Mouse (Mus musculus): Measurements from ENCODE around the gene Fcgr2b. TPM values are rescaled to one million over a fixed set of nuclear protein-coding genes. Genes with fewer than 3 reads are reported as not detected.
"Not testable (repeated sequence)": the region's sequence is repeated elsewhere in the genome, so short reads cannot be mapped to it uniquely, and the experiment has no call there.

The Fcgr2b gene
- polyA plus RNA-seq, 1 experiment from 2014 or later: 0.49 TPM

DNA sequence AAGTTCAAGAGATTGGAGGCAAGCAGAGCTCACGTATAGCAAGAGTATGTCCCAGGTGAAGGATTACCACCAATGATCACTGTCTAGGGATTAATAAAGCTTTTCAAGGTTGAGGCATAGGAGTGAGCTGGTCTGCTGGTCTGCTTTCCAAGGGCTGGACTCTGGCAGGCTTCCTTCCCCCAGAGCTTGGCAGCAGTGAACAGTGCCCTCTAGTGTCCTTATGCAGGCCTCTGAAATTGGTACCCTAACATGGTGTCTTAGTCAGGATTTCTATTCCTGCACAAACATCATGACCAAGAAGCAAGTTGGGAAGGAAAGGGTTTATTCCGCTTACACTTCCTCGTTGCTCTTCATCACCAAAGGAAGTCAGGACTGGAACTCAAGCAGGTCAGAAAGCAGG lies 20.4 kb upstream of the Fcgr2b start:
- Histone ChIP-seq H3K36me3 (no peaks in the 10 kb centered on the region), H3K9ac (no peak overlapping the region), H3K27me3 (no peaks in the 10 kb centered on the region; the same call in 1 of the 2 replicates), H3K4me3 (no peak overlapping the region), H3K4me1 (no peaks in the 10 kb centered on the region), H3K9me3 (replicated peaks) (no peaks in the 10 kb centered on the region), H3K27ac (no peak overlapping the region), H3K4me2 (replicated peaks) (no peak overlapping the region)
- peak; percentile 38; the same call in 1 of the 2 replicates for ATAC-seq (ENCODE audit: low FRiP score)
- WGBS: 54% methylated on average over 3 of the region's 3 CpGs

DNA sequence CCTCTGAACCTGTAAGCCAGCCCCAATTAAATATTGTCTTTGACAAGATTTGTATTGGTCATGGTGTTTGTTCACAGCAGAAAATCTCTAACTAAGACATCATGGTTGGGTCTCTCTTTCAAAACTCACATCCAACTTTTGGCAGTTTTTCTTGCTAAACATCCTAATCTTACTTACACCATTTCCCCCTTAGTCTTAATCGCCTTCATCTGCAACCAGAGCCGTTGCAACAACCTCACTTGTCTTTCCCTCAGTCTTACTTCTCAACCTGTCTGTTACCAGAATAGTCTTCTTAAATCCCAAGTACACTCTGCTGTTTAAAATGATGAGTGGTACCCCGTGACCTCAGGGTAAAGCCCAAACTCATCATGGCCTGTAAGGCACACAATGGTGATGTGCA lies 19.7 kb upstream of the Fcgr2b start:
- Histone ChIP-seq H3K4me2 (replicated peaks) (no peak overlapping the region), H3K27ac (no peak overlapping the region), H3K9ac (no peak overlapping the region), H3K4me3 (no peak overlapping the region), H3K9me3 (replicated peaks) (no peaks in the 10 kb centered on the region), H3K27me3 (no peaks in the 10 kb centered on the region), H3K4me1 (no peaks in the 10 kb centered on the region), H3K36me3 (no peaks in the 10 kb centered on the region)
- no peak for ATAC-seq (ENCODE audit: low FRiP score)
- WGBS: 89% methylated on average over 3 of the region's 3 CpGs

DNA sequence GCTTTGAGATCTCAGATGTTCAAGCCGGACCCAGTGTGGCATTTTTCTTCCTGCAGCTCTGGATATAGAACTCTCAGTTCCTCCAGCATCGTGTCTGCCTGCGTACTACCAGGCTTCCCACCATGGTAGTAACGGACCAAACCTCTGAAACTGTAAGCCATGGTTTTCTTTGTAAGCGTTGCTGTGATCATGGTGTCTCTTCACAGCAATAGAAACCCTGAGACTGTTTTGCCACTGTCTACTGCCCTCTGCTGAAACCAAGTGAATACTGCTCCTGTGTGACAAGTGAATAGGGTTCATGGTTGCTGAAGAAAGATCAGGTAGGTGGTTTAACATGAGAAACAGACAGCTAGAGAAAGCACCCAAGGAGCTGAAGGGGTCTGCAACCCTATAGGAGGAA lies 16.2 kb upstream of the Fcgr2b start:
- Histone ChIP-seq H3K4me3 (no peak overlapping the region), H3K9ac (no peak overlapping the region), H3K4me1 (no peaks in the 10 kb centered on the region), H3K36me3 (no peaks in the 10 kb centered on the region), H3K9me3 (replicated peaks) (no peaks in the 10 kb centered on the region), H3K27ac (no peak overlapping the region), H3K27me3 (no peaks in the 10 kb centered on the region), H3K4me2 (replicated peaks) (no peak overlapping the region)
- WGBS: 65% methylated on average over 5 of the region's 5 CpGs
- ATAC-seq (ENCODE audit: low FRiP score): no peak

DNA sequence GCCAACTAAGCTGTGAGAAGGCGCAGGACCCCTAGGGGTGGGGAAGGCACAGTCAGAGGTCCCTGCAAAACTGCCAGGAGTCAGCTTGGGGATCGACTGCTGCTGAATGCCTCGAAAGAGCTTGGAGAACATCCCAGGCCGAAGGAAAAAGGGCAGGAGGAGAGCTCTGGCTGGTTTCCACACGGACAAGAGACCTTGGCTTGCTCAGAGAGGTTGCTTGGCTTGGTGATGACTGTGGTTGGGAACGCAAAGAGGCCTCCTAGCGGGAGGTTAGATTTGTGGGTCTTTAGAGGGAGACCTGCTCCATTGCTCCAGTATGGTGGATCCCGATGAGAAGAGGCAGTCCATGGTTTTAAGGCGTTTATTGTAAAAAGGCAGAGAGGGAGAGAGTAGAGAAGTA lies 13.3 kb upstream of the Fcgr2b start:
- no peak overlapping the region for H3K9ac ChIP-seq
- H3K36me3 ChIP-seq: no peaks in the 10 kb centered on the region
- H3K4me3 ChIP-seq: no peak overlapping the region
- H3K27ac ChIP-seq: no peak overlapping the region
- no peak overlapping the region for H3K4me2 ChIP-seq (replicated peaks)
- no peak for ATAC-seq (ENCODE audit: low FRiP score)
- H3K27me3 ChIP-seq: no peaks in the 10 kb centered on the region
- no peaks in the 10 kb centered on the region for H3K4me1 ChIP-seq
- WGBS: 78% methylated on average over 9 of the region's 9 CpGs
- no peaks in the 10 kb centered on the region for H3K9me3 ChIP-seq (replicated peaks)

DNA sequence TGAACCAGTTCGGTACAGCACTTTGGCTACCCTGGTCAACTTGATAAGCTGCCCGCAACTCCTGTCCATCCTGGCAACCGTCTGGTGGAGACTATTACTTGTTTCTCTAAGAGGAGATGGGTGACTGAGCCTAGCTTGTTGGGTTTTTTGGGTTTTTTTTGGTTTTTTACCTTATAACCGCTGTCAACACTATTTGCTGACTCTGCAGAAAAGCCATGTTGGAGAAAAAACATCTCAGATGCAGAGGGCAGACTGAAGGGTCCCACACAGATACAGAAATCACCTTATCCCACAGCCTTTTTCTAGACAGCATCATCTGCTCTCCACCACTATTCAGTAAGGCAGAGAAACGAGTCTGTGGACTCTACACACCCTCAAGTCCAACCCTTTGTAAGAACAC lies 9.5 kb upstream of the Fcgr2b start:
- Histone ChIP-seq H3K4me3 (no peak overlapping the region), H3K4me2 (replicated peaks) (no peak overlapping the region), H3K9me3 (replicated peaks) (no peaks in the 10 kb centered on the region), H3K27ac (no peak overlapping the region), H3K4me1 (no peaks in the 10 kb centered on the region), H3K9ac (no peak overlapping the region), H3K27me3 (no peaks in the 10 kb centered on the region), H3K36me3 (no peaks in the 10 kb centered on the region)
- 83% methylated on average over 5 of the region's 5 CpGs for WGBS
- ATAC-seq (ENCODE audit: low FRiP score): no peak

DNA sequence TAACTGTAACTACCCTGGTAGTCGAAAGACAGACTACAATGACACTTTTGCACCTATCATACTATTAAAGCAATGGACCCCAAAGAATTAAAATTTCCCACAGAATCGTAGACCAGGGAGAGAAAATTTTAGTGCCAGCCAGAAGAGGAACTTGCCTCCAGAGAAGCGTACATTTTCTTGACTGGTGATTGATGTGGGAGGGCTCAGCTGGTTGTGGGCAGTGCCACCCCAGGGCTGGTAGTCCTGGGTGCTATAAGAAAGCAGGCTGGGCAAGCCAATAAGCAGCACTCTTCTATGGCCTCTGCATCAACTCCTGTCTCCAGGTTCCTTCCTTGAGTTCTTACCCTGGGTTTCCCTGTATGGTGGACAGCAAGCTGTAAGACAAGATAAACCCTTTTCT lies 8.7 kb upstream of the Fcgr2b start:
- H3K9ac ChIP-seq: no peak overlapping the region
- H3K4me2 ChIP-seq (replicated peaks): no peak overlapping the region
- no peaks in the 10 kb centered on the region for H3K36me3 ChIP-seq
- no peak for ATAC-seq (ENCODE audit: low FRiP score)
- H3K4me3 ChIP-seq: no peak overlapping the region
- H3K27me3 ChIP-seq: no peaks in the 10 kb centered on the region
- no peaks in the 10 kb centered on the region for H3K4me1 ChIP-seq
- no peaks in the 10 kb centered on the region for H3K9me3 ChIP-seq (replicated peaks)
- no peak overlapping the region for H3K27ac ChIP-seq
- 81% methylated on average over 3 of the region's 3 CpGs for WGBS

DNA sequence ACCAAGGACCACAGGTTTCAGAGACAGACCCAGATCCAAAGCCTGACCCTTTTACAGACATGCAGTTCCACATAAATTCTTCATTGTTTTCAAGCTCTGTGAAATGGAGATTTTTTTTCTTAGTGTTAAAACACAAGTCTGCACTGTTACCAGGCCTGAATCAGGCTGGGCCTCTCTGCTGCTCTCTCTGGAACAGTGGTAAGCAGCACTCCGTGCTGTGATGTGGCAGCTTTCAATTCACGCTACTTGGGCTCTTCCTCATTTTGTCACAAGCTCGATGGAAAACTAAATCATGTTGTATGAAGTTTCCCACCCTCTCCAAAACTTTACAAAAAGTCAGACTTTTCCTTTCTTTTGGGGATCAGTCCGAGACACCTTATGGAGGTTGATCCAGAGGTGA lies 6.7 kb upstream of the Fcgr2b start:
- no peak for ATAC-seq (ENCODE audit: low FRiP score)
- WGBS: 82% methylated on average over 4 of the region's 4 CpGs
- Histone ChIP-seq H3K27ac (no peak overlapping the region), H3K9me3 (replicated peaks) (no peaks in the 10 kb centered on the region), H3K36me3 (no peaks in the 10 kb centered on the region), H3K4me3 (no peak overlapping the region), H3K4me2 (replicated peaks) (no peak overlapping the region), H3K9ac (no peak overlapping the region), H3K4me1 (no peaks in the 10 kb centered on the region), H3K27me3 (no peaks in the 10 kb centered on the region)

DNA sequence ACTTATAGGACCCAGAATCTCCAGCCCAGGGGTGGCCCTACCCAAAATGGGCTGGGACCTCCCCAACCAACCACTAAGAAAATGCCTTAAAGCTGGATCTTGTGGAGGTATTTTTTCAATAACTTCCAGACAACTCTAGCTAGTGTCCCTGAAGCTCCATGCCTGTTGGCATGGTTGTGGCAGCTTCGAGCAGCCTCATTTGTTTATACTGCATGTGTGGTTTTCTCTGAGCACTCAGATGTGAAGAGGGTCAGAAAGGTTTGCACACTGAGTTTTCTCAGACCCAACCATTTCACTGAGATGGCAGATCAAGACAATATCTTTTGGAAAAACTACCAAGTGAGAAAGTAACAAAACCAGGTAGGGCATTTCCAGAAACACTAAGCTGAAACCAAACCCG lies 6.0 kb upstream of the Fcgr2b start:
- Histone ChIP-seq H3K27ac (no peak overlapping the region), H3K4me2 (replicated peaks) (no peak overlapping the region), H3K9ac (no peak overlapping the region), H3K27me3 (no peaks in the 10 kb centered on the region), H3K4me3 (no peak overlapping the region), H3K36me3 (no peaks in the 10 kb centered on the region), H3K9me3 (replicated peaks) (no peaks in the 10 kb centered on the region), H3K4me1 (no peaks in the 10 kb centered on the region)
- 80% methylated on average over 2 of the region's 2 CpGs for WGBS
- no peak for ATAC-seq (ENCODE audit: low FRiP score)

DNA sequence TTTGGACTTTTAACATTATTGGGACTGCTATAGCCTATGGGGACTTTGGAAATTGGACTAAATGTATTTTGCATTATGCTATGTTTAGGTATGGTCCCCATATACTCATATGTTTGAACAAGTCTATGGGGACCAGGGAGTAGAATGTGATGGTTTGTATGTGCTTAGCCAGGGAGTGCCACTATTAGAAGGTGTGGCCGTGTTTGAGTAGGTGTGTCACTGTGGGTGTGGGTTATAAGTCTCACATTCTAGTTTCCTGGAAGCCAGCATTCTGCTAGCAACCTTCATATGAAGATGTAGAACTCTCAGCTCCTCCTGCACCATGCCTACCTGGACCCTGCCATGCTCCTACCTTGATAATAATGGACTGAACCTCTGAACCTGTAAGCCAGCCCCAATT lies 5.3 kb upstream of the Fcgr2b start:
- not testable (repeated sequence) for H3K9me3 ChIP-seq (replicated peaks); H3K4me1 ChIP-seq; H3K27ac ChIP-seq; H3K27me3 ChIP-seq; H3K4me3 ChIP-seq; H3K9ac ChIP-seq; ATAC-seq (ENCODE audit: low FRiP score); H3K36me3 ChIP-seq; H3K4me2 ChIP-seq (replicated peaks)
- 93% methylated on average over 1 of the region's 1 CpGs for WGBS

DNA sequence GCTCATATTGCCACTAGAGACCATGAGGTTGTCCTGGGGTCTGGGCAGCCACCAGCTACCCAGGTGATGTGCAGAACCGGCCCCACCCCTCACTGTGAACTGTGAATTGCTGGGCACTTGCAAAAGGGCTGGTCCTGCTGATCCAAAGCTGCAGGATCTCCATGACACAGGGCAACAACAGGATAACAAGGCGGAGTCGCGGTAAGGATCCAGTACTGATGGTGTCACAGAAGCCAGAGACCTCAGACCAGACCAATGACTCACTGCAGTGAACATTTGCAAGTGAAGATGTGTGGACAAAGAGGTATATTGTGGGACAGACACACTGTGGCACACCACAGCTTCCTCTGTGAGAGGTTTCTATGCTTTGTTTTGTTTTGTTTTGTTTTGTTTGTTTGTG lies 2.3 kb upstream of the Fcgr2b start:
- 88% methylated on average over 4 of the region's 4 CpGs for WGBS
- no peaks in the 10 kb centered on the region for H3K36me3 ChIP-seq
- H3K9me3 ChIP-seq (replicated peaks): no peaks in the 10 kb centered on the region
- H3K27ac ChIP-seq: no peak overlapping the region
- no peaks in the 10 kb centered on the region for H3K27me3 ChIP-seq
- H3K9ac ChIP-seq: no peak overlapping the region
- ATAC-seq (ENCODE audit: low FRiP score): no peak
- no peaks in the 10 kb centered on the region for H3K4me1 ChIP-seq
- H3K4me2 ChIP-seq (replicated peaks): no peak overlapping the region
- H3K4me3 ChIP-seq: no peak overlapping the region

DNA sequence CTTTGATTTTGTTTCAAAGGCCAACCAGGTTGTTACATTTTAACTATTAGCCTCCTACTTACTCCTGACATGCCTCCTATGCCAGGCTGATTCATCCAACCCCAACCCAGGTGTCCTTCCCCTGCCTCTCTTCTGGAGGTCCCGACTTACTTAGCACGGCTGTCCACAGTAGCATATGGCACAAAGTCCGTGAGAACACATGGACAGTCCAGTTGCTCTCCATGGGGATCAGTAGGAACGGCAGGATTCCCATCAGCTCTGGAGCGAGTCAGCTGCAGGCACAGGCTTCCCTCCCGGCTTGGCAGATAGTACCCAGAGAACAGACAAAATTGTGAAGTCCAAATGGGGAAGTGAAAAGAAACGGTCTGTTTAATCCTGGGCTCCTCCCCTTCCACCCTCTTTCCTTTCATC lies 591 bp downstream of the Fcgr2b start:
- no peak overlapping the region for H3K4me2 ChIP-seq (replicated peaks)
- no peaks in the 10 kb centered on the region for H3K27me3 ChIP-seq
- no peak for ATAC-seq (ENCODE audit: low FRiP score)
- no peaks in the 10 kb centered on the region for H3K4me1 ChIP-seq
- H3K9ac ChIP-seq: no peak overlapping the region
- WGBS: 80% methylated on average over 7 of the region's 7 CpGs
- no peaks in the 10 kb centered on the region for H3K9me3 ChIP-seq (replicated peaks)
- H3K4me3 ChIP-seq: no peak overlapping the region
- no peak overlapping the region for H3K27ac ChIP-seq
- H3K36me3 ChIP-seq: no peaks in the 10 kb centered on the region

DNA sequence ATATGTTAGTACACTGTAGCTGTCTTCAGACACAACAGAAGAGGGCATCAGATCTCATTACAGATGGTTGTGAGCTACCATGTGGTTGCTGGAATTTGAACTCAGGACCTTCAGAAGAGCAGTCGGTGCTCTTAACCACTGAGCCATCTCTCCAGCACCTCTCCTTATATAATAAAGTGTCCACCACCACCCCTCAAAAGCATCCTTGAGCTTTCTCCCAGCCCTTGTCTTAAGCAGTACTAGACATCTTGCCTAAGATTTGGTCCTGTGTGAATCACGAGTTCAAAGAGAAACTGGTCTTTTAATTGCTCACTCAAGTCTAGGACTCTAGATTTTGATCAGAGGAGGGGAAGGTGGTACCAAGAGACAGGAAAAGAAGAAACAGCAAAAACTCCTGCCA lies 997 bp downstream of the Fcgr2b start:
- H3K36me3 ChIP-seq; H3K9me3 ChIP-seq (replicated peaks); ATAC-seq (ENCODE audit: low FRiP score); H3K4me2 ChIP-seq (replicated peaks); H3K9ac ChIP-seq; H3K4me1 ChIP-seq; H3K27ac ChIP-seq; H3K4me3 ChIP-seq; H3K27me3 ChIP-seq: not testable (repeated sequence)
- WGBS: 79% methylated on average over 2 of the region's 2 CpGs

DNA sequence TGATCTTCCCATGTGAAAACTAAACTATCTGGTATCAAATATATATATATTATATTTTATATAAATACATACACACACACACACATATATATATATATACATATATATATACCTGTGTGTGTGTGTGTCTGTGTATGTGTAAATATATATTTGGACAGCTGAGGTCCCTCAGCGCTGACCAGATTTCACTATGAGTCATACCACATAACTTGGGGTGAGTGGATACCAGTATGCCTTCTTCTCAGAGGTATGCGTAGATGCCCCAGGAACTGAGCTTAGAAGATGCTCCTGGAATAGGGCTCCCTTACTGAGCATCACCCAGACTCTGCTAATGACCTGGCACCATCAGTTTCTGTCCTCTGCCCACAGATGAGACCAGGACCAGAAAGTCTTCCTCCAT lies 1.6 kb downstream of the Fcgr2b start:
- 94% methylated on average over 2 of the region's 2 CpGs for WGBS
- Histone ChIP-seq H3K9me3 (replicated peaks) (no peaks in the 10 kb centered on the region), H3K36me3 (no peaks in the 10 kb centered on the region), H3K4me1 (no peaks in the 10 kb centered on the region), H3K4me2 (replicated peaks) (no peak overlapping the region), H3K27ac (no peak overlapping the region), H3K27me3 (no peaks in the 10 kb centered on the region), H3K4me3 (no peak overlapping the region), H3K9ac (no peak overlapping the region)
- ATAC-seq (ENCODE audit: low FRiP score): no peak

DNA sequence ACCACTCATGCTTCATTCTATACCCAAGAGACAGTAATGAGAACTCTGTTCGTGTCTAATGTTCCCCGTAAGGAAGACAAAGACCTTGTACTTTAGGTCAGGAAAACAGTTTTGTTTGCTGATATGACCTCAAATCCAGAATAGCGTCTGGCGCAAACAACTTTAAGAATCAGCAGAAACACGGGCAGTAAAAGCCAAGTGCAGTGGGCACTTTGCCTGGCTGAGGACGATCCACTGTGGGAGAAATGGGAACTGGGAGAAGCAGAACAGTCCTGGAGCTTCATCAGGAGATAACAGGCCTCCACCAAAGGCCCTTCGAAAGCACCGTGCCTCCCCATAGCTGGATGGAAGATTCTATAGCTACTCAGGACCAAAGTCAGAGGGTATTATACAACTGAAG lies 2.2 kb downstream of the Fcgr2b start:
- ATAC-seq (ENCODE audit: low FRiP score): no peak
- no peaks in the 10 kb centered on the region for H3K9me3 ChIP-seq (replicated peaks)
- H3K4me2 ChIP-seq (replicated peaks): no peak overlapping the region
- no peaks in the 10 kb centered on the region for H3K27me3 ChIP-seq
- no peak overlapping the region for H3K4me3 ChIP-seq
- H3K4me1 ChIP-seq: no peaks in the 10 kb centered on the region
- H3K27ac ChIP-seq: no peak overlapping the region
- 89% methylated on average over 8 of the region's 8 CpGs for WGBS
- no peak overlapping the region for H3K9ac ChIP-seq
- no peaks in the 10 kb centered on the region for H3K36me3 ChIP-seq

Data from hindbrain, embryonic 12.5 days (tissue).